Mouse (Mus musculus): Measurements from ENCODE around the gene Lce1f. TPM values are rescaled to one million over a fixed set of nuclear protein-coding genes. Genes with fewer than 3 reads are reported as not detected.
"Not testable (repeated sequence)": the region's sequence is repeated elsewhere in the genome, so short reads cannot be mapped to it uniquely, and the experiment has no call there.

The Lce1f gene
- polyA plus RNA-seq, 1 experiment from 2014 or later: not detected

GRCm38 (mm10) chr3:92689154-92689553, 31.0 kb downstream of the Lce1f start:
- H3K9me3 ChIP-seq (ENCODE audit: control insufficient read depth, low read length); H3K9ac ChIP-seq (ENCODE audit: low read length); H3K4me3 ChIP-seq (ENCODE audit: low read depth, low read length); H3K27ac ChIP-seq (ENCODE audit: low read depth, low read length); ATAC-seq (ENCODE audit: low FRiP score); H3K4me2 ChIP-seq; DNase-seq (ENCODE audit: low spot score, missing footprints); H3K4me1 ChIP-seq (ENCODE audit: control insufficient read depth, insufficient read depth, low read length); H3K27me3 ChIP-seq (ENCODE audit: control insufficient read depth, insufficient read depth, low read length); H3K36me3 ChIP-seq (ENCODE audit: control insufficient read depth, insufficient read depth, low read length): not testable (repeated sequence)
- 83% methylated on average over 16 of the region's 16 CpGs for WGBS

- Histone ChIP-seq H3K36me3 (ENCODE audit: control insufficient read depth, insufficient read depth, low read length) (no peaks in the 10 kb centered on the region), H3K27me3 (ENCODE audit: control insufficient read depth, insufficient read depth, low read length) (no peaks in the 10 kb centered on the region), H3K4me1 (ENCODE audit: control insufficient read depth, insufficient read depth, low read length) (no peaks in the 10 kb centered on the region), H3K9ac (ENCODE audit: low read length) (no peak within 1 kb of the TSS), H3K9me3 (ENCODE audit: control insufficient read depth, low read length) (no peaks in the 10 kb centered on the region), H3K4me2 (no peak within 1 kb of the TSS), H3K4me3 (ENCODE audit: low read depth, low read length) (no peak within 1 kb of the TSS), H3K27ac (ENCODE audit: low read depth, low read length) (no peak within 1 kb of the TSS)
- ATAC-seq (ENCODE audit: low FRiP score): no peak
- no peak for DNase-seq (ENCODE audit: low spot score, missing footprints)
- WGBS: 79% methylated on average over 2 of the region's 2 CpGs
These were observed 33.0 kb downstream of the Lce1f start, which contains the start of gene Lce1d for GRCm38 (mm10) chr3:92687110-92687509. Gene Lce1d (minus strand): TSS chr3:92687210.

- H3K27ac ChIP-seq (ENCODE audit: low read depth, low read length): no peak within 1 kb of the TSS
- no peaks in the 10 kb centered on the region for H3K27me3 ChIP-seq (ENCODE audit: control insufficient read depth, insufficient read depth, low read length)
- ATAC-seq (ENCODE audit: low FRiP score) (no peak), DNase-seq (ENCODE audit: low spot score, missing footprints) (no peak)
- no peak within 1 kb of the TSS for H3K4me2 ChIP-seq
- H3K36me3 ChIP-seq (ENCODE audit: control insufficient read depth, insufficient read depth, low read length): no peaks in the 10 kb centered on the region
- H3K4me1 ChIP-seq (ENCODE audit: control insufficient read depth, insufficient read depth, low read length): no peaks in the 10 kb centered on the region
- 86% methylated on average over 4 of the region's 4 CpGs for WGBS
- no peak within 1 kb of the TSS for H3K9ac ChIP-seq (ENCODE audit: low read length)
- no peak within 1 kb of the TSS for H3K4me3 ChIP-seq (ENCODE audit: low read depth, low read length)
- no peaks in the 10 kb centered on the region for H3K9me3 ChIP-seq (ENCODE audit: control insufficient read depth, low read length)
These were observed 41.2 kb downstream of the Lce1f start, which contains the start of gene Lce1c for GRCm38 (mm10) chr3:92678947-92679346. Gene Lce1c (plus strand): TSS chr3:92679247.

GRCm38 (mm10) chr3:92670215-92670614, 49.9 kb downstream of the Lce1f start, which contains the start of gene Lce1a2:
Gene Lce1a2 (minus strand): TSS chr3:92670315.
- ATAC-seq (ENCODE audit: low FRiP score): no peak
- no peak for DNase-seq (ENCODE audit: low spot score, missing footprints)
- H3K9me3 ChIP-seq (ENCODE audit: control insufficient read depth, low read length): no peaks in the 10 kb centered on the region
- H3K4me1 ChIP-seq (ENCODE audit: control insufficient read depth, insufficient read depth, low read length): no peaks in the 10 kb centered on the region
- H3K27me3 ChIP-seq (ENCODE audit: control insufficient read depth, insufficient read depth, low read length): no peaks in the 10 kb centered on the region
- no peaks in the 10 kb centered on the region for H3K36me3 ChIP-seq (ENCODE audit: control insufficient read depth, insufficient read depth, low read length)
- no peak within 1 kb of the TSS for H3K27ac ChIP-seq (ENCODE audit: low read depth, low read length)
- H3K4me3 ChIP-seq (ENCODE audit: low read depth, low read length): no peak within 1 kb of the TSS
- no peak within 1 kb of the TSS for H3K4me2 ChIP-seq
- no peak within 1 kb of the TSS for H3K9ac ChIP-seq (ENCODE audit: low read length)

Other genes with a start within 250 kb of the Lce1f start
- not detected in 2 replicates for gene Sprr1a, start 234.5 kb downstream of the Lce1f start, polyA plus RNA-seq (2014; fragmentation: Nextera tagmentation; extraction: Ambion mirVana)
- gene Sprr4, start 219.9 kb downstream of the Lce1f start, polyA plus RNA-seq (2014; fragmentation: Nextera tagmentation; extraction: Ambion mirVana): not detected in 2 replicates
- gene 2310046K23Rik, start 185.8 kb downstream of the Lce1f start, polyA plus RNA-seq (2014; fragmentation: Nextera tagmentation; extraction: Ambion mirVana): not detected in 2 replicates
- gene Ivl, start 146.6 kb downstream of the Lce1f start, polyA plus RNA-seq (2014; fragmentation: Nextera tagmentation; extraction: Ambion mirVana): not detected in 2 replicates
- gene Smcp, start 131.4 kb downstream of the Lce1f start, polyA plus RNA-seq (2014; fragmentation: Nextera tagmentation; extraction: Ambion mirVana): not detected in 2 replicates
- not detected in 2 replicates for gene 2210017I01Rik, start 112.9 kb downstream of the Lce1f start, polyA plus RNA-seq (2014; fragmentation: Nextera tagmentation; extraction: Ambion mirVana)
- not detected in 2 replicates for gene Lce6a, start 98.7 kb downstream of the Lce1f start, polyA plus RNA-seq (2014; fragmentation: Nextera tagmentation; extraction: Ambion mirVana)
- gene Lce1a1, start 72.0 kb downstream of the Lce1f start, polyA plus RNA-seq (2014; fragmentation: Nextera tagmentation; extraction: Ambion mirVana): not detected in 2 replicates
- not detected in 2 replicates for gene Lce1b, start 63.4 kb downstream of the Lce1f start, polyA plus RNA-seq (2014; fragmentation: Nextera tagmentation; extraction: Ambion mirVana)
- gene Lce1a2, start 50.0 kb downstream of the Lce1f start, polyA plus RNA-seq (2014; fragmentation: Nextera tagmentation; extraction: Ambion mirVana): not detected in 2 replicates
- not detected in 2 replicates for gene Lce1c, start 41.1 kb downstream of the Lce1f start, polyA plus RNA-seq (2014; fragmentation: Nextera tagmentation; extraction: Ambion mirVana)
- not detected in 2 replicates for gene Lce1d, start 33.1 kb downstream of the Lce1f start, polyA plus RNA-seq (2014; fragmentation: Nextera tagmentation; extraction: Ambion mirVana)
- gene Lce1e, start 11.3 kb downstream of the Lce1f start, polyA plus RNA-seq (2014; fragmentation: Nextera tagmentation; extraction: Ambion mirVana): not detected in 2 replicates
- not detected in 2 replicates for gene Gm38119, start 18.7 kb upstream of the Lce1f start, polyA plus RNA-seq (2014; fragmentation: Nextera tagmentation; extraction: Ambion mirVana)
- gene Lce1g, start 32.0 kb upstream of the Lce1f start, polyA plus RNA-seq (2014; fragmentation: Nextera tagmentation; extraction: Ambion mirVana): not detected in 2 replicates
- gene Lce1h, start 44.7 kb upstream of the Lce1f start, polyA plus RNA-seq (2014; fragmentation: Nextera tagmentation; extraction: Ambion mirVana): not detected in 2 replicates
- not detected in 2 replicates for gene Lce1i, start 58.5 kb upstream of the Lce1f start, polyA plus RNA-seq (2014; fragmentation: Nextera tagmentation; extraction: Ambion mirVana)
- not detected in 2 replicates for gene Lce1j, start 70.2 kb upstream of the Lce1f start, polyA plus RNA-seq (2014; fragmentation: Nextera tagmentation; extraction: Ambion mirVana)
- not detected in 2 replicates for gene Lce1k, start 87.5 kb upstream of the Lce1f start, polyA plus RNA-seq (2014; fragmentation: Nextera tagmentation; extraction: Ambion mirVana)
- gene Kprp, start 106.9 kb upstream of the Lce1f start, polyA plus RNA-seq (2014; fragmentation: Nextera tagmentation; extraction: Ambion mirVana): not detected in 2 replicates
- not detected in 2 replicates for gene Lce1l, start 130.9 kb upstream of the Lce1f start, polyA plus RNA-seq (2014; fragmentation: Nextera tagmentation; extraction: Ambion mirVana)
- not detected in 2 replicates for gene 2310050C09Rik, start 149.9 kb upstream of the Lce1f start, polyA plus RNA-seq (2014; fragmentation: Nextera tagmentation; extraction: Ambion mirVana)
- not detected in 2 replicates for gene Lce3a, start 205.9 kb upstream of the Lce1f start, polyA plus RNA-seq (2014; fragmentation: Nextera tagmentation; extraction: Ambion mirVana)
- not detected in 2 replicates for gene Lce3b, start 212.6 kb upstream of the Lce1f start, polyA plus RNA-seq (2014; fragmentation: Nextera tagmentation; extraction: Ambion mirVana)
- not detected in 2 replicates for gene Lce3c, start 224.1 kb upstream of the Lce1f start, polyA plus RNA-seq (2014; fragmentation: Nextera tagmentation; extraction: Ambion mirVana)
- not detected in 2 replicates for gene Lce3d, start 237.0 kb upstream of the Lce1f start, polyA plus RNA-seq (2014; fragmentation: Nextera tagmentation; extraction: Ambion mirVana)
- gene Lce3e, start 246.7 kb upstream of the Lce1f start, polyA plus RNA-seq (2014; fragmentation: Nextera tagmentation; extraction: Ambion mirVana): not detected in 2 replicates

Measured in midbrain, embryonic 11.5 days (tissue).